Mouse (Mus musculus): Measurements from ENCODE around the gene Ankrd33b. TPM values are rescaled to one million over a fixed set of nuclear protein-coding genes. Genes with fewer than 3 reads are reported as not detected.

Gene Ankrd33b
- total RNA-seq, 1 experiment: 3.8 TPM

DNA sequence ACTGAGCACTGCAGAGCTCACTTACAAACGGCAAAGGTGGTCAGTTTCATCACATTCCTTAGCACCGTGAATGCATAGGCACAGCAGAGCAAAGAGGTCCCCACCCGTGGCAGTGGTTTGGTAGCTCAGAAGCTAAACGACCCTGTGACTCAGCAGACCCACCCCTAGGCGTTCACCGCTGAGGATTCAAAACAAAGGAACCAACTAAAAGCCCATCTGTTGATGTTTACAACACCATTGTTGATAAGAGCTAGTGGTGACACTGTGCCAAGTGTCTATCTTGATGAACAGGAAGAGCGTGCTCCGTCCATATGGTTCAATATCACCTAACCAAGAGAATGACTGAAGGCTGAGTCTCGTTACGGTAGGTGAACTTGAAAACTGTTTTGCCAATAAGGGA is 124.3 kb downstream of the Ankrd33b start:
- no peak for DNase-seq (ENCODE audit: low read depth, low spot score)
- H3K9me3 ChIP-seq (ENCODE audit: control insufficient read depth, insufficient read depth, low read depth, low read length): no peaks in the 10 kb centered on the region
- TF ChIP-seq ZNF384 (IDR thresholded peaks at IDR 0.05; ENCODE audit: low read depth, low read length) (no peak), MAFK (IDR thresholded peaks at IDR 0.05; ENCODE audit: insufficient read depth, low read depth, low read length) (no peak), CHD2 (IDR thresholded peaks at IDR 0.05; ENCODE audit: low read depth, low read length) (no peak), ZC3H11A (IDR thresholded peaks at IDR 0.05; ENCODE audit: borderline replicate concordance, low read depth, low read length) (no peak), HCFC1 (IDR thresholded peaks at IDR 0.05; ENCODE audit: borderline replicate concordance, insufficient read depth, low read length) (no peak)
- no peaks in the 10 kb centered on the region for H3K36me3 ChIP-seq (ENCODE audit: control insufficient read depth, insufficient read depth, low read length, poor library complexity, severe bottlenecking)
- no peak overlapping the region for H3K9ac ChIP-seq (ENCODE audit: insufficient read depth, low read depth, low read length, poor library complexity, severe bottlenecking)
- in situ Hi-C loops (cut with MboI; ENCODE audit: low sequenced_read_pairs in 2 of 2, unreplicated experiment in 2 of 2): no loop called here
- no peak overlapping the region for H3K27ac ChIP-seq (ENCODE audit: insufficient read depth, low read depth, low read length, poor library complexity, severe bottlenecking)
- no peak overlapping the region for H3K4me3 ChIP-seq (ENCODE audit: insufficient read depth in 1 of 2, low read depth in 1 of 2, low read length in 2 of 2, poor library complexity in 1 of 2, severe bottlenecking in 1 of 2)
- H3K4me1 ChIP-seq (ENCODE audit: control insufficient read depth in 2 of 2, insufficient read depth in 2 of 2, low read length in 2 of 2, poor library complexity in 1 of 2): peaks cover 0 to 4% of the 10 kb centered on the region in 2 experiments; a peak in 1 of 4 replicates

Other genes with a start within 250 kb of the Ankrd33b start
- gene Dap, start 143.4 kb downstream of the Ankrd33b start, total RNA-seq (2012; rRNA removed): 1.4 and 4.1 TPM in 2 replicates
- not detected in 2 replicates for gene Ropn1l, start 86.0 kb upstream of the Ankrd33b start, total RNA-seq (2012; rRNA removed)
- gene March6, start 163.3 kb upstream of the Ankrd33b start, total RNA-seq (2012; rRNA removed): 67.6 and 83.4 TPM in 2 replicates
- 0.48 and 0.76 TPM in 2 replicates for gene Cmbl, start 197.7 kb upstream of the Ankrd33b start, total RNA-seq (2012; rRNA removed)
- gene Cct5, start 234.1 kb upstream of the Ankrd33b start, total RNA-seq (2012; rRNA removed): 590 and 695 TPM in 2 replicates
- 13.1 and 17.2 TPM in 2 replicates for gene Fam173b, start 234.1 kb upstream of the Ankrd33b start, total RNA-seq (2012; rRNA removed)

Data from ES-E14 (cell line).